Mouse (Mus musculus): ENCODE measurements around the gene Platr17. TPM values are rescaled to one million over a fixed set of nuclear protein-coding genes. Genes with fewer than 3 reads are reported as not detected.
"Not testable (repeated sequence)": the region's sequence is repeated elsewhere in the genome, so short reads cannot be mapped to it uniquely, and the experiment has no call there.

The Platr17 gene
- polyA plus RNA-seq, 1 experiment from 2014 or later = 0.59 TPM

GRCm38 (mm10) chr17:33900281-33900988, 4.5 kb upstream of the Platr17 start:
- Histone ChIP-seq H3K4me3 (replicated peaks; ENCODE audit: low read length) (no peak overlapping the region), H3K9ac (no peak overlapping the region), H3K9me3 (ENCODE audit: control insufficient read depth, low read length) (no peaks in the 10 kb centered on the region), H3K4me2 (replicated peaks) (no peak overlapping the region), H3K4me1 (replicated peaks; ENCODE audit: control insufficient read depth, insufficient read depth, low read length) (no peaks in the 10 kb centered on the region), H3K36me3 (replicated peaks; ENCODE audit: control insufficient read depth, insufficient read depth) (no peaks in the 10 kb centered on the region), H3K27me3 (ENCODE audit: control insufficient read depth, insufficient read depth, low read length) (no peaks in the 10 kb centered on the region), H3K27ac (no peak overlapping the region)
- 74% methylated on average over 7 of the region's 7 CpGs for WGBS
- DNase-seq (ENCODE audit: low spot score) (no peak), ATAC-seq (ENCODE audit: low FRiP score) (no peak)

GRCm38 (mm10) chr17:33900989-33901314, 4.0 kb upstream of the Platr17 start:
- no peak overlapping the region for H3K9ac ChIP-seq
- H3K4me2 ChIP-seq (replicated peaks) = no peak overlapping the region
- H3K27me3 ChIP-seq (ENCODE audit: control insufficient read depth, insufficient read depth, low read length) = no peaks in the 10 kb centered on the region
- no peak overlapping the region for H3K27ac ChIP-seq
- no peak for DNase-seq (ENCODE audit: low spot score)
- no peaks in the 10 kb centered on the region for H3K36me3 ChIP-seq (replicated peaks; ENCODE audit: control insufficient read depth, insufficient read depth)
- H3K9me3 ChIP-seq (ENCODE audit: control insufficient read depth, low read length) = no peaks in the 10 kb centered on the region
- no peak for ATAC-seq (ENCODE audit: low FRiP score)
- no peak overlapping the region for H3K4me3 ChIP-seq (replicated peaks; ENCODE audit: low read length)
- WGBS = 87% methylated on average over 4 of the region's 4 CpGs
- H3K4me1 ChIP-seq (replicated peaks; ENCODE audit: control insufficient read depth, insufficient read depth, low read length) = no peaks in the 10 kb centered on the region

GRCm38 (mm10) chr17:33901653-33902052, 3.3 kb upstream of the Platr17 start:
- ATAC-seq (ENCODE audit: low FRiP score) (no peak), DNase-seq (ENCODE audit: low spot score) (no peak)
- WGBS = 73% methylated on average over 4 of the region's 4 CpGs
- Histone ChIP-seq H3K27me3 (ENCODE audit: control insufficient read depth, insufficient read depth, low read length) (no peaks in the 10 kb centered on the region), H3K9me3 (ENCODE audit: control insufficient read depth, low read length) (no peaks in the 10 kb centered on the region), H3K36me3 (replicated peaks; ENCODE audit: control insufficient read depth, insufficient read depth) (no peaks in the 10 kb centered on the region), H3K4me3 (replicated peaks; ENCODE audit: low read length) (no peak overlapping the region), H3K27ac (no peak overlapping the region), H3K4me2 (replicated peaks) (no peak overlapping the region), H3K9ac (no peak overlapping the region), H3K4me1 (replicated peaks; ENCODE audit: control insufficient read depth, insufficient read depth, low read length) (no peaks in the 10 kb centered on the region)

GRCm38 (mm10) chr17:33902079-33902478, 2.9 kb upstream of the Platr17 start:
- Histone ChIP-seq H3K4me1 (replicated peaks; ENCODE audit: control insufficient read depth, insufficient read depth, low read length) (no peaks in the 10 kb centered on the region), H3K27me3 (ENCODE audit: control insufficient read depth, insufficient read depth, low read length) (no peaks in the 10 kb centered on the region), H3K4me3 (replicated peaks; ENCODE audit: low read length) (no peak overlapping the region), H3K27ac (no peak overlapping the region), H3K4me2 (replicated peaks) (no peak overlapping the region), H3K36me3 (replicated peaks; ENCODE audit: control insufficient read depth, insufficient read depth) (no peaks in the 10 kb centered on the region), H3K9ac (no peak overlapping the region), H3K9me3 (ENCODE audit: control insufficient read depth, low read length) (no peaks in the 10 kb centered on the region)
- DNase-seq (ENCODE audit: low spot score) = no peak
- ATAC-seq (ENCODE audit: low FRiP score) = no peak
- WGBS = 81% methylated on average over 4 of the region's 4 CpGs

GRCm38 (mm10) chr17:33902491-33902890, 2.4 kb upstream of the Platr17 start:
- H3K9me3 ChIP-seq (ENCODE audit: control insufficient read depth, low read length) = no peaks in the 10 kb centered on the region
- ATAC-seq (ENCODE audit: low FRiP score) = no peak
- 84% methylated on average over 7 of the region's 7 CpGs for WGBS

GRCm38 (mm10) chr17:33903911-33904651, 854 bp upstream of the Platr17 start:
- not testable (repeated sequence) for H3K27me3 ChIP-seq (ENCODE audit: control insufficient read depth, insufficient read depth, low read length); H3K4me1 ChIP-seq (replicated peaks; ENCODE audit: control insufficient read depth, insufficient read depth, low read length); H3K36me3 ChIP-seq (replicated peaks; ENCODE audit: control insufficient read depth, insufficient read depth); ATAC-seq (ENCODE audit: low FRiP score); H3K4me3 ChIP-seq (replicated peaks; ENCODE audit: low read length); DNase-seq (ENCODE audit: low spot score); H3K4me2 ChIP-seq (replicated peaks); H3K9ac ChIP-seq; H3K9me3 ChIP-seq (ENCODE audit: control insufficient read depth, low read length); H3K27ac ChIP-seq
- WGBS = 73% methylated on average over 6 of the region's 6 CpGs

More at GRCm38 (mm10) chr17:33902491-33902890, 2.4 kb upstream of the Platr17 start:
- Histone ChIP-seq H3K27me3 (ENCODE audit: control insufficient read depth, insufficient read depth, low read length) (no peaks in the 10 kb centered on the region), H3K4me3 (replicated peaks; ENCODE audit: low read length) (no peak overlapping the region), H3K4me1 (replicated peaks; ENCODE audit: control insufficient read depth, insufficient read depth, low read length) (no peaks in the 10 kb centered on the region), H3K27ac (no peak overlapping the region), H3K36me3 (replicated peaks; ENCODE audit: control insufficient read depth, insufficient read depth) (no peaks in the 10 kb centered on the region), H3K4me2 (replicated peaks) (no peak overlapping the region), H3K9ac (no peak overlapping the region)
- DNase-seq (ENCODE audit: low spot score) = no peak

- peak overlapping the region; percentile 89 for H3K27ac ChIP-seq
- H3K9ac ChIP-seq = peak overlapping the region; percentile 70
- DNase-seq (ENCODE audit: low spot score) (peak; percentile 52), ATAC-seq (ENCODE audit: low FRiP score) (peak; percentile 59; the same call in 1 of the 2 replicates)
- H3K36me3 ChIP-seq (replicated peaks; ENCODE audit: control insufficient read depth, insufficient read depth) = peaks cover 27% of the 10 kb centered on the region
- H3K9me3 ChIP-seq (ENCODE audit: control insufficient read depth, low read length) = no peaks in the 10 kb centered on the region
- peak overlapping the region; percentile 86 for H3K4me3 ChIP-seq (replicated peaks; ENCODE audit: low read length)
- H3K4me2 ChIP-seq (replicated peaks) = peak overlapping the region; percentile 98
- no peaks in the 10 kb centered on the region for H3K27me3 ChIP-seq (ENCODE audit: control insufficient read depth, insufficient read depth, low read length)
- peaks cover 8% of the 10 kb centered on the region for H3K4me1 ChIP-seq (replicated peaks; ENCODE audit: control insufficient read depth, insufficient read depth, low read length)
- under 1% methylated on average over 42 of the region's 44 CpGs for WGBS
Observed at GRCm38 (mm10) chr17:33908331-33909076, 3.6 kb downstream of the Platr17 start.

- ATAC-seq (ENCODE audit: low FRiP score) = peak; percentile 97
- under 1% methylated on average over 68 of the region's 68 CpGs for WGBS
- no peaks in the 10 kb centered on the region for H3K27me3 ChIP-seq (ENCODE audit: control insufficient read depth, insufficient read depth, low read length)
- no peaks in the 10 kb centered on the region for H3K9me3 ChIP-seq (ENCODE audit: control insufficient read depth, low read length)
- H3K4me3 ChIP-seq (replicated peaks; ENCODE audit: low read length) = peak within 1 kb of the TSS; percentile 86
- DNase-seq (ENCODE audit: low spot score) = peak; percentile 99
- H3K36me3 ChIP-seq (replicated peaks; ENCODE audit: control insufficient read depth, insufficient read depth) = peaks cover 35% of the 10 kb centered on the region
- H3K4me1 ChIP-seq (replicated peaks; ENCODE audit: control insufficient read depth, insufficient read depth, low read length) = peaks cover 8% of the 10 kb centered on the region
- H3K9ac ChIP-seq = peak within 1 kb of the TSS; percentile 95
- H3K4me2 ChIP-seq (replicated peaks) = peak within 1 kb of the TSS; percentile 98
- peak within 1 kb of the TSS; percentile 89 for H3K27ac ChIP-seq
Observed at GRCm38 (mm10) chr17:33909077-33909868, 4.3 kb downstream of the Platr17 start, which contains the start of gene Daxx. Gene Daxx, plus strand, starts transcription at chr17:33909414.
